Mouse (Mus musculus) forebrain, postnatal 0 days (tissue): ENCODE results near the gene Iffo2. TPM values are rescaled to one million over a fixed set of nuclear protein-coding genes. Genes with fewer than 3 reads are reported as not detected.

Source experiments
- ATAC-seq: fragments of 200-750 bp; cut with Nextera tagmentation; 2 replicates; pipeline ENCODE4 v1.8.0; 2017; ENCODE audit warnings: mild to moderate bottlenecking, moderate library complexity
- DNase-seq: peaks from one replicate; pipeline ENCODE4 v3.0.0-alpha.2; 2015
- H3K27ac ChIP-seq: fragments of 300-500 bp; sonication (generic); 2 replicates; pipeline ENCODE4 v1.5.1; 2014; ENCODE audit warnings: low read depth, mild to moderate bottlenecking, antibody characterized with exemption, low read length, moderate library complexity, mixed read lengths
- H3K27me3 ChIP-seq: fragments of 300-500 bp; sonication (generic); 2 replicates; pipeline ENCODE4 v1.6.1; 2014; ENCODE audit warnings: mild to moderate bottlenecking, low read length, mixed read lengths; ENCODE audit not compliant: insufficient read depth
- H3K36me3 ChIP-seq: fragments of 300-500 bp; sonication (generic); 2 replicates; pipeline ENCODE4 v1.6.1; 2014; ENCODE audit warnings: mild to moderate bottlenecking, moderate library complexity; ENCODE audit not compliant: insufficient read depth
- H3K4me1 ChIP-seq: fragments of 300-500 bp; sonication (generic); 2 replicates; pipeline ENCODE4 v1.6.1; 2014; ENCODE audit warnings: antibody characterized with exemption; ENCODE audit not compliant: insufficient read depth
- H3K4me2 ChIP-seq: fragments of 300-500 bp; sonication (generic); 2 replicates; pipeline ENCODE4 v1.6.1; 2014; ENCODE audit warnings: low read depth, mild to moderate bottlenecking, moderate library complexity
- H3K4me3 ChIP-seq: fragments of 300-500 bp; sonication (generic); 2 replicates; pipeline ENCODE4 v1.5.1; 2014; ENCODE audit warnings: low read depth, low read length, mixed read lengths
- H3K9ac ChIP-seq: fragments of 300-500 bp; sonication (generic); 2 replicates; pipeline ENCODE4 v1.6.1; 2014; ENCODE audit warnings: mild to moderate bottlenecking
- H3K9me3 ChIP-seq: fragments of 300-500 bp; sonication (generic); 2 replicates; pipeline ENCODE4 v1.6.1; 2016; ENCODE audit warnings: low read length
- CTCF ChIP-seq: sonication (generic); IDR thresholded peaks from 2 replicates; pipeline ENCODE4 v1.5.1; 2016; ENCODE audit warnings: antibody characterized with exemption, control low read depth, low read depth
- WGBS: fragments of 180-500 bp; shearing (Covaris S2); extraction: QIAGEN DNeasy Blood & Tissue Kit; methylation state at CpG from one replicate; pipeline ENCODE4 v1.1.7; 2014; 5-methylcytosine and 5-hydroxymethylcytosine counted together
- polyA plus RNA-seq: library from polyadenylated mRNA; unstranded; fragments of >200 nt; fragmentation: Nextera tagmentation; extraction: Ambion mirVana; gene quantifications from 2 replicates; pipeline ENCODE4 v1.2.1, GENCODE M21; 2015
- total RNA-seq: library from RNA; depleted of rRNA; stranded (reverse); fragments of >200 nt; gene quantifications from 2 replicates; pipeline ENCODE4 v1.2.3, GENCODE M21; 2014

The Iffo2 gene
- total and polyA plus RNA-seq, 2 experiments from 2014 or later = 5.3 to 15.8 TPM

DNA sequence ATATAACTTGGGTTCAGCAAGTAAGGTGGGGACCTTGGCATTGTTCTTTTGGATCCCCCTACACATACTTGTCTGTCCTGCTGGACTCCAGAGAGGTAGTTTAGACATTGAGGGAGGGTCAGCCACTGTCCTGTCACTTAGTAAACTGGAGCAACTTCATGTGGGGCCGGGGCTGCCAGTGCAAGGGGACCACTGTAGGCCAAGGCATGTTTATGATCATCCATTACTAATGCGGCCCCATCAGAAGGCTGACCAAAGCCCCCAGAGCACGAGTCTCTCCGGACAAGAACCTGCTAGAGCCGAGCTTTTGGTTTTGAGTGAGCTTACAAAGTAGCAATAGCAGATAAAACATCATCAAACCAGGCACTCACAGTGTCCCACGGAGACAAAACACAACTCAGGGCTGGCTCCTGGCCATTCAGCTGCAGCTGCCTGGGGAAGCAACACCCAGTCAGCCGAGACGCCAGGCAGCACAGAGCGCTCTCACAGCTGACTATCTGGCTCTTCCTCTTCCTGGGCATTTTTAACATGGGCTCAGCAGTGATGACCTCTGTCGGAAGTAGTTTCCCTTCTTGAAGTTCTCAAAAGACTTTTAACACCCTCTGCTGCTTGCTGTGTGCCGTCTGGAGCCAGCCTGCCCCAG lies 39.8 kb upstream of the Iffo2 start:
- H3K4me3 ChIP-seq = no peak overlapping the region
- no peaks in the 10 kb centered on the region for H3K4me1 ChIP-seq
- H3K4me2 ChIP-seq = no peak overlapping the region
- ATAC-seq = no peak; the same call in 1 of the 2 replicates
- H3K9me3 ChIP-seq = no peaks in the 10 kb centered on the region
- TF ChIP-seq CTCF = no peak
- no peak overlapping the region for H3K9ac ChIP-seq
- WGBS = 73% methylated on average over 11 of the region's 11 CpGs
- H3K36me3 ChIP-seq = peaks cover 49% of the 10 kb centered on the region
- DNase-seq = no peak
- H3K27me3 ChIP-seq = no peaks in the 10 kb centered on the region
- H3K27ac ChIP-seq = no peak overlapping the region

DNA sequence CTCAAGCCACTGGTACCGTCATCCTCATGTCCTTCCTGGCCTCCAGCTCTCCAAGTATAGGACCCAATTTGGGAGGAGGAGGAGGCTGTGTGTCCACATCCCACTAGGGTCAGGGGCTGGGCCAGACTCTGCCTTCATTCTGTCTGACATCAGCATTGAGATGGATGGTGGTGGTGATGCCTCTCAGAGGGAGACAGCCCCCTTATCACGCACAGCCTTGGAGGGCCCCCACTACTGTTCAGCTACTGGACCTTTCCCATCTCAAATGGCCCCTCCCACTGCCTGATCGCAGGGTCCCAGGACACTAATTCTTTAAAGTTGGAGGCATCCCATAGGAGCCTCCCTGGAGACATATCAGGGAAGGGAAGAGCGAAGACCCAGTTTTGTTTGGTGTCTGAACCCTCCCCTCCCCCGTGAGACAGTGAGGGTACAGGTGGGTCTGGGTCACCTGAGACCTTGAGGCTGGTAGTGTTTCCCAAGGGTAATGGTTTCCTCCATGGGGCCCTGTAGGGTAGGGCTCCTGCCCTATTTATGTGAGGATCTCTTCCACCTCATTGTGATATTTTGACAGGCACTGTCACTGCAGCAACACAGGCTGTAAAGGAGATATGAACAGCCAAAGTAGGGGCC lies 38.7 kb upstream of the Iffo2 start:
- WGBS = 92% methylated on average over 5 of the region's 5 CpGs
- Histone ChIP-seq H3K9me3 (no peaks in the 10 kb centered on the region), H3K4me1 (no peaks in the 10 kb centered on the region), H3K27me3 (no peaks in the 10 kb centered on the region), H3K4me2 (no peak overlapping the region), H3K4me3 (no peak overlapping the region), H3K36me3 (peaks cover 41% of the 10 kb centered on the region), H3K9ac (no peak overlapping the region), H3K27ac (no peak overlapping the region)
- TF ChIP-seq CTCF = no peak
- DNase-seq (no peak), ATAC-seq (no peak)

DNA sequence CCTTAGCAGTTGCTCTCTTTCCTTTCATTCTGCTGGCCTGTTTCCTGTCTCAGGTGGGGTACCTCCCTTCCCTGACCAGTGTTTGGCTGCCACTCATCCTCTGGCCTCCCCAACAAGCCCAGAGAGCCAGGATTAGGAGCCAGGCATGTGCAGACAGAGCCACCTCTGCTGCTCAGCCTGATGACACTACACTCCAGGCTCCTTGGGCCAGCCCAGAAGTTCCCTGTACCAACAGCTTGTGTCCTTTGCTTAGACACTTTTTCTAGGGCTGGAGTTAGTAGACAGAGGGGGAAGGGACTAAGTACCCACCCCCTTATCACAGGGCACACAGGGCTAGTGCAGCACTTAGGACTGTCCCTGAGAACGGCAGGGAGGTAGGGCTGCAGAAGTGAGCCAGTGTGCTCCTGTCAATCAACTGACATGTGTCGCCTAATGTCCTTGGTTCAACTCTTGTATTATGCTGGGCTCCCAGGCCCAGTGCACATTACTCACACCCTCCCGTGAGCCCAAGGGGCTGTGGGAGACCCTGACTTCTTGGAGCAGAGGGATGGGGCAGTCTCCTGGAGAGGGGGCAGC lies 38.0 kb upstream of the Iffo2 start:
- Histone ChIP-seq H3K4me2 (no peak overlapping the region), H3K9ac (no peak overlapping the region), H3K4me1 (no peaks in the 10 kb centered on the region), H3K27ac (no peak overlapping the region), H3K9me3 (no peaks in the 10 kb centered on the region), H3K4me3 (no peak overlapping the region), H3K36me3 (peaks cover 41% of the 10 kb centered on the region), H3K27me3 (no peaks in the 10 kb centered on the region)
- ATAC-seq = no peak
- no peak for TF ChIP-seq CTCF
- 39% methylated on average over 3 of the region's 3 CpGs for WGBS
- DNase-seq = no peak

DNA sequence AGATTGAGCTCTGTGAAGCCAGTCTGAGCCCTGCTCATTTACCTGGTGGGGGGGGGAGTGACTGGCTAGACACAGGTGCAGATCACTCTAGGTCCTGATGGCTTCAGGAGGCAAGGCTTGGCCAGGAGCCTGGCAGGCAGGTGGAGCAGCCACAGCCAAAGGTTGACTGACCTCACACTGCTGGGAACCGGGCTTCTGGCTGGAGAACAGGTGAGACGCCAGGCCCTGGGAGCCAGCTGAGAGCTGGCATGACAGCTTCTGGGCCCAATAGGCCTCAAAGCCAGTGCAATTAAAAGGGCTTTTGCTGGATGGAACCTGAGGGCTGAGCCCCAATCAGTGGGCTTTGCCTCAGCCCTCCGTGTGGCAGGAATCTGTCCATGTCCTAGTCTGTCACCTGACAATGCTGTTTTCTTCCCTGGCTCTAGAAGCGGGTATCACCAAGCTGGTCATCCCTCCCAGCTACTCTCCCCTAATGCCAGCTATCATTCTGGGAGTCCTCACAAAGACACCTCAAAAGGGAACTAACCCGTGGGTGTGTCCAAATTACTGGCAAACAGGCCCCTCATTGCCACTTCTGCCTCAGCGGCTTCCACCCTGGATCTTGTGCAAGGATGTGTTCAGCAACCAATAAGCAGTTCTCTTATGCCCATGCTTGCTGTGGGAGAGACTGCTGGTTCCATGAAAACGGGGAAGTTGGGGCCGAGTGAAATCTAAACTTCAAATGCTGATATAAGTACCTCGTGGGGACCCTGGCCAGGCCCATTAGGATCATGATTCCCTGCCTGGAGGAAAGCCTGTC lies 36.9 kb upstream of the Iffo2 start:
- H3K4me2 ChIP-seq = no peak overlapping the region
- no peak overlapping the region for H3K27ac ChIP-seq
- no peak for TF ChIP-seq CTCF
- WGBS = 72% methylated on average over 9 of the region's 9 CpGs
- H3K4me3 ChIP-seq = no peak overlapping the region
- H3K9ac ChIP-seq = no peak overlapping the region
- H3K9me3 ChIP-seq = no peaks in the 10 kb centered on the region
- DNase-seq (no peak), ATAC-seq (no peak)
- H3K36me3 ChIP-seq = peaks cover 33% of the 10 kb centered on the region
- H3K4me1 ChIP-seq = no peaks in the 10 kb centered on the region
- no peaks in the 10 kb centered on the region for H3K27me3 ChIP-seq

DNA sequence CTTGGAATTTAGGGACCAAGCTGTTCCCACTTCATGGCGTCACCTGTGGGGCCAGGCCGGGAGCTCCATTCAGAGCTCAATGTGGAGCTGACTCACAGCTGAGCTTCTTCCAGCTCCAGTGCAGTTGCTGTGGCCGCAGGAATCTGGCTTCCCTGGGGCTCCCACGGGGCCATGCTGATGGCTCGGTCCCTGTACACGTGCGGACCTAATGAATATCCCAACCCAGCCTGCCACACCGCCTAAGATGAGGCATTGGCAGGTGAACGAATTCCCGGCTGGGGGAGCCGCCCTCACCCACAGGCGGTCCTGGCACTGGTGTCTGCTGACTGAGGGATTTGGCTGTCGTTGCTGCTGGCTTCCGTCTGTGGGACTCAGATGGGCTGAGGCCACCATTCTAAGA lies 29.5 kb upstream of the Iffo2 start:
- Histone ChIP-seq H3K4me1 (no peaks in the 10 kb centered on the region), H3K9me3 (no peaks in the 10 kb centered on the region), H3K9ac (no peak overlapping the region), H3K4me3 (no peak overlapping the region), H3K36me3 (no peaks in the 10 kb centered on the region), H3K27ac (no peak overlapping the region), H3K4me2 (no peak overlapping the region), H3K27me3 (no peaks in the 10 kb centered on the region)
- ATAC-seq (peak; percentile 45), DNase-seq (no peak)
- no peak for TF ChIP-seq CTCF
- 46% methylated on average over 14 of the region's 14 CpGs for WGBS

DNA sequence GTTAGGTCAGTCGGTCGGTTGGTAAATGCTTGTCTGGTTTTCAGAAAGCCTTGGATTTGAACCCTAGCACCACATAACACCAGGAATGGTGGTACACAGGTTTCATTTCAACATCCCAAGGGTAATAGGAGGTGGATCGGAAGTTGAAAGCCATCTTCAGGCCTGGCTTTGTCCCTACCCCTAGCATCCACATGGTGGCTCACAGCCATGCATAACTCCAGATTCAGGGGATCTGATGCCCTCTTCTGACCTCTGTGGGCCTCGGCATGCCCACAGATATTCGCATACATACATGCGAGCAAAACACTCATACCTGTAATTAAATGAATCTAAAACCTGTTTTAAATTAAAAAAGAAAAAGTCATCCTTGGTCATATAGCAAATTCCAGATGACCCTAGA lies 28.6 kb upstream of the Iffo2 start:
- Histone ChIP-seq H3K9ac (no peak overlapping the region), H3K27ac (no peak overlapping the region), H3K27me3 (no peaks in the 10 kb centered on the region), H3K9me3 (no peaks in the 10 kb centered on the region), H3K4me1 (no peaks in the 10 kb centered on the region), H3K4me2 (no peak overlapping the region), H3K36me3 (no peaks in the 10 kb centered on the region), H3K4me3 (no peak overlapping the region)
- TF ChIP-seq CTCF = peak; percentile 40
- DNase-seq (no peak), ATAC-seq (no peak)
- 82% methylated on average over 6 of the region's 6 CpGs for WGBS

DNA sequence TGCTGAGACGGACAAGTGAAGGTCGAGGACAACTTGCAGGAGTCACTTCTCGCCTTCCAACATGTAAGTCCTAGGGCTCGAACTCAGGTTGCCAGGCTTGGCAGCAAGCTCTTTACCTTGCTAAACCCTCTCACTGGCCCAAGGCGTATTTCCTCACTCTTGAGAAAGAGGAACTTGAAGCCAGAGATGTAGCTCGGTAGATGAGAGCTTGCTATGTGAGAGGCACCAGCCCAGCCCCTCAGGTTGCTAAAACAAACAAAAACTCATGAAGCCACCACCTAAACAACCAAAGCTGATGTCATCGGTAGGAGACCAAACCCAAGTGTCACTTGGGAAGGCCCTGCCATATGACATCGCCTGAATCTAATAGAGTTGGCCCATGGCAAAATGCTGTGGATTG lies 26.4 kb upstream of the Iffo2 start:
- WGBS = 85% methylated on average over 8 of the region's 8 CpGs

More for the DNA sequence above, 26.4 kb upstream of the Iffo2 start:
- Histone ChIP-seq H3K27me3 (no peaks in the 10 kb centered on the region), H3K9me3 (no peaks in the 10 kb centered on the region), H3K9ac (no peak overlapping the region), H3K4me1 (no peaks in the 10 kb centered on the region), H3K4me2 (no peak overlapping the region), H3K4me3 (no peak overlapping the region), H3K27ac (no peak overlapping the region), H3K36me3 (no peaks in the 10 kb centered on the region)
- TF ChIP-seq CTCF = no peak
- ATAC-seq (no peak), DNase-seq (no peak)
